Mouse (Mus musculus): ENCODE measurements at regions not wholly inside any gene's neighbourhood (a gene's known extent, or its start where the extent isn't known, plus 50 kb on each side); places are given as distances from the start of the nearest gene placed in this dataset.
A peak's percentile ranks its signal among the peaks of the same experiment; 100 is the strongest.

GRCm38 (mm10) chr14:24615776-24616175 is 128.9 kb downstream of the Rps24 start:
- Histone ChIP-seq H3K27me3 (ENCODE audit: control insufficient read depth, insufficient read depth, low read length) (no peaks in the 10 kb centered on the region), H3K36me3 (ENCODE audit: control insufficient read depth, insufficient read depth, low read length) (no peaks in the 10 kb centered on the region), H3K4me1 (ENCODE audit: control insufficient read depth, insufficient read depth, low read length) (no peaks in the 10 kb centered on the region), H3K27ac (ENCODE audit: control insufficient read depth, insufficient read depth, low read depth, low read length) (no peak overlapping the region), H3K4me3 (ENCODE audit: control insufficient read depth, low read depth, low read length) (peak overlapping the region; percentile 68)
- TF ChIP-seq CTCF (IDR thresholded peaks at IDR 0.05; ENCODE audit: control insufficient read depth, insufficient read depth, insufficient replicate concordance, low read depth, low read length): no peak
- TF ChIP-seq POLR2A (IDR thresholded peaks at IDR 0.05; ENCODE audit: control insufficient read depth, low read depth, low read length): no peak

GRCm38 (mm10) chr14:24616306-24617125 is 129.6 kb downstream of the Rps24 start:
- Histone ChIP-seq H3K4me3 (ENCODE audit: control insufficient read depth, low read depth, low read length) (peak overlapping the region; percentile 86), H3K4me1 (ENCODE audit: control insufficient read depth, insufficient read depth, low read length) (no peaks in the 10 kb centered on the region), H3K27me3 (ENCODE audit: control insufficient read depth, insufficient read depth, low read length) (no peaks in the 10 kb centered on the region), H3K27ac (ENCODE audit: control insufficient read depth, insufficient read depth, low read depth, low read length) (peak overlapping the region; percentile 52), H3K36me3 (ENCODE audit: control insufficient read depth, insufficient read depth, low read length) (no peaks in the 10 kb centered on the region)
- TF ChIP-seq POLR2A (IDR thresholded peaks at IDR 0.05; ENCODE audit: control insufficient read depth, low read depth, low read length) (no peak), CTCF (IDR thresholded peaks at IDR 0.05; ENCODE audit: control insufficient read depth, insufficient read depth, insufficient replicate concordance, low read depth, low read length) (no peak)

GRCm38 (mm10) chr14:24617126-24617375 is 130.1 kb downstream of the Rps24 start:
- H3K36me3 ChIP-seq (ENCODE audit: control insufficient read depth, insufficient read depth, low read length): no peaks in the 10 kb centered on the region
- peak overlapping the region; percentile 52 for H3K27ac ChIP-seq (ENCODE audit: control insufficient read depth, insufficient read depth, low read depth, low read length)
- H3K4me1 ChIP-seq (ENCODE audit: control insufficient read depth, insufficient read depth, low read length): no peaks in the 10 kb centered on the region
- no peaks in the 10 kb centered on the region for H3K27me3 ChIP-seq (ENCODE audit: control insufficient read depth, insufficient read depth, low read length)
- H3K4me3 ChIP-seq (ENCODE audit: control insufficient read depth, low read depth, low read length): peak overlapping the region; percentile 86
- TF ChIP-seq POLR2A (IDR thresholded peaks at IDR 0.05; ENCODE audit: control insufficient read depth, low read depth, low read length): no peak; the same call in 1 of the 2 replicates

GRCm38 (mm10) chr14:24617393-24617861 is 130.5 kb downstream of the Rps24 start:
- H3K4me1 ChIP-seq (ENCODE audit: control insufficient read depth, insufficient read depth, low read length): no peaks in the 10 kb centered on the region

GRCm38 (mm10) chr14:24618226-24619038 is 131.5 kb downstream of the Rps24 start:
- no peak for TF ChIP-seq CTCF (IDR thresholded peaks at IDR 0.05; ENCODE audit: control insufficient read depth, insufficient read depth, insufficient replicate concordance, low read depth, low read length)
- no peak for TF ChIP-seq POLR2A (IDR thresholded peaks at IDR 0.05; ENCODE audit: control insufficient read depth, low read depth, low read length)
- H3K27me3 ChIP-seq (ENCODE audit: control insufficient read depth, insufficient read depth, low read length): no peaks in the 10 kb centered on the region
- H3K27ac ChIP-seq (ENCODE audit: control insufficient read depth, insufficient read depth, low read depth, low read length): no peak overlapping the region
- peak overlapping the region; percentile 86 for H3K4me3 ChIP-seq (ENCODE audit: control insufficient read depth, low read depth, low read length)
- no peaks in the 10 kb centered on the region for H3K4me1 ChIP-seq (ENCODE audit: control insufficient read depth, insufficient read depth, low read length)
- no peaks in the 10 kb centered on the region for H3K36me3 ChIP-seq (ENCODE audit: control insufficient read depth, insufficient read depth, low read length)

More at GRCm38 (mm10) chr14:24617393-24617861, 130.5 kb downstream of the Rps24 start:
- no peaks in the 10 kb centered on the region for H3K36me3 ChIP-seq (ENCODE audit: control insufficient read depth, insufficient read depth, low read length)
- H3K27me3 ChIP-seq (ENCODE audit: control insufficient read depth, insufficient read depth, low read length): no peaks in the 10 kb centered on the region
- H3K27ac ChIP-seq (ENCODE audit: control insufficient read depth, insufficient read depth, low read depth, low read length): peak overlapping the region; percentile 52
- H3K4me3 ChIP-seq (ENCODE audit: control insufficient read depth, low read depth, low read length): peak overlapping the region; percentile 86
- TF ChIP-seq POLR2A (IDR thresholded peaks at IDR 0.05; ENCODE audit: control insufficient read depth, low read depth, low read length): peak; percentile 55; the same call in 1 of the 2 replicates
- no peak for TF ChIP-seq CTCF (IDR thresholded peaks at IDR 0.05; ENCODE audit: control insufficient read depth, insufficient read depth, insufficient replicate concordance, low read depth, low read length)

GRCm38 (mm10) chr14:24631994-24632393 is 145.1 kb downstream of the Rps24 start:
- H3K4me3 ChIP-seq (ENCODE audit: control insufficient read depth, low read depth, low read length): no peak overlapping the region
- H3K4me1 ChIP-seq (ENCODE audit: control insufficient read depth, insufficient read depth, low read length): no peaks in the 10 kb centered on the region
- H3K36me3 ChIP-seq (ENCODE audit: control insufficient read depth, insufficient read depth, low read length): no peaks in the 10 kb centered on the region
- no peak overlapping the region for H3K27ac ChIP-seq (ENCODE audit: control insufficient read depth, insufficient read depth, low read depth, low read length)
- TF ChIP-seq POLR2A (IDR thresholded peaks at IDR 0.05; ENCODE audit: control insufficient read depth, low read depth, low read length): no peak
- no peak for TF ChIP-seq CTCF (IDR thresholded peaks at IDR 0.05; ENCODE audit: control insufficient read depth, insufficient read depth, insufficient replicate concordance, low read depth, low read length)
- no peaks in the 10 kb centered on the region for H3K27me3 ChIP-seq (ENCODE audit: control insufficient read depth, insufficient read depth, low read length)

- no peak for TF ChIP-seq POLR2A (IDR thresholded peaks at IDR 0.05; ENCODE audit: control insufficient read depth, low read depth, low read length)
- no peaks in the 10 kb centered on the region for H3K4me1 ChIP-seq (ENCODE audit: control insufficient read depth, insufficient read depth, low read length)
- no peaks in the 10 kb centered on the region for H3K36me3 ChIP-seq (ENCODE audit: control insufficient read depth, insufficient read depth, low read length)
- H3K27me3 ChIP-seq (ENCODE audit: control insufficient read depth, insufficient read depth, low read length): no peaks in the 10 kb centered on the region
- no peak overlapping the region for H3K4me3 ChIP-seq (ENCODE audit: control insufficient read depth, low read depth, low read length)
- H3K27ac ChIP-seq (ENCODE audit: control insufficient read depth, insufficient read depth, low read depth, low read length): no peak overlapping the region
Measured at GRCm38 (mm10) chr14:24641853-24642252, 154.9 kb downstream of the Rps24 start.
